Mouse (Mus musculus) liver, embryonic 13.5 days (tissue): Measurements from ENCODE around the gene Auts2. TPM values are rescaled to one million over a fixed set of nuclear protein-coding genes. Genes with fewer than 3 reads are reported as not detected.

Experiments used
- ATAC-seq: fragments of 200-750 bp; cut with Nextera tagmentation; 2 replicates; pipeline ENCODE4 v1.8.0; 2017; ENCODE audit warnings: low read depth, mild to moderate bottlenecking, moderate number of reproducible peaks, moderate library complexity
- DNase-seq: peaks from one replicate; pipeline ENCODE4 v3.0.0; 2022
- H3K27ac ChIP-seq: fragments of 300-500 bp; sonication (generic); 2 replicates; pipeline ENCODE4 v1.5.1; 2015; ENCODE audit warnings: moderate library complexity, mild to moderate bottlenecking, inconsistent platforms
- H3K27me3 ChIP-seq: fragments of 300-500 bp; sonication (generic); 2 replicates; pipeline ENCODE4 v1.6.1; 2015; ENCODE audit warnings: mild to moderate bottlenecking, inconsistent platforms
- H3K36me3 ChIP-seq: fragments of 300-500 bp; sonication (generic); 2 replicates; pipeline ENCODE4 v1.6.1; 2015; ENCODE audit warnings: mild to moderate bottlenecking, inconsistent platforms
- H3K4me1 ChIP-seq: fragments of 300-500 bp; sonication (generic); replicated peaks from 2 replicates; pipeline ENCODE4 v1.6.1; 2015; ENCODE audit warnings: inconsistent platforms
- H3K4me2 ChIP-seq: fragments of 300-500 bp; sonication (generic); 2 replicates; pipeline ENCODE4 v1.6.1; 2015; ENCODE audit warnings: inconsistent platforms, mild to moderate bottlenecking, moderate library complexity
- H3K4me3 ChIP-seq: fragments of 300-500 bp; sonication (generic); replicated peaks from 2 replicates; pipeline ENCODE4 v1.5.1; 2015; ENCODE audit warnings: mild to moderate bottlenecking, inconsistent platforms
- H3K9ac ChIP-seq: fragments of 300-500 bp; sonication (generic); 2 replicates; pipeline ENCODE4 v1.6.1; 2015; ENCODE audit warnings: mild to moderate bottlenecking, inconsistent platforms
- H3K9me3 ChIP-seq: fragments of 300-500 bp; sonication (generic); replicated peaks from 2 replicates; pipeline ENCODE4 v1.6.1; 2016; ENCODE audit warnings: inconsistent platforms
- WGBS: fragments of 180-500 bp; shearing (Covaris S2); methylation state at CpG from one replicate; pipeline ENCODE4 v1.1.7; 2015; ENCODE audit not compliant: insufficient replicate concordance; 5-methylcytosine and 5-hydroxymethylcytosine counted together
- polyA plus RNA-seq: library from polyadenylated mRNA; unstranded; fragments of >200 nt; fragmentation: Nextera tagmentation; extraction: Ambion mirVana; gene quantifications from 2 replicates; pipeline ENCODE4 v1.2.1, GENCODE M21; 2015

Auts2 gene
- polyA plus RNA-seq, 1 experiment from 2014 or later, result 1.5 TPM

- 36% methylated on average over 4 of the region's 4 CpGs for WGBS
- Histone ChIP-seq H3K4me2 (no peak overlapping the region), H3K36me3 (no peaks in the 10 kb centered on the region), H3K27me3 (no peaks in the 10 kb centered on the region), H3K9ac (no peak overlapping the region), H3K9me3 (no peaks in the 10 kb centered on the region), H3K4me3 (no peak overlapping the region), H3K27ac (no peak overlapping the region), H3K4me1 (peaks cover 9% of the 10 kb centered on the region)
- ATAC-seq (peak; percentile 47), DNase-seq (no peak)
Measured at GRCm38 (mm10) chr5:132302778-132303177, 240.4 kb downstream of the Auts2 start.

DNA sequence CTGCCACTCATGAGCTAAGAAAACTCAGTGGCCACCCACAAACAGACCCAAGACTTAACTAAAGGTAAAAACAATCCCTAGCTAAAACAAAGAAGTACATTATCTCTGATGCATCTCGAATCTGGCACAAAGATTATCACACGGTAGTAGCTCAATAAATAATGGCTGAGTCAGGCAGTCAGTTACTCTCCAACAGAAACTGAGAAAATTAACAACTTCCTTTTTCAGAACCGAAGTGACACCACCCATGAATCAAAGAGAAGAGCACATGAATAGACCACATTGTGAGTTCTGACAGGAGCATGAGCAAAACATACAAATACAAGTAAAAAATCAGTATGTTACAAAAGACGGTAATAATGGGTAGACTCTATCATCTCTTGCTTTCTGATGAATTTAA is 242.3 kb downstream of the Auts2 start:
- no peaks in the 10 kb centered on the region for H3K27me3 ChIP-seq
- no peak overlapping the region for H3K9ac ChIP-seq
- WGBS, result 26% methylated on average over 4 of the region's 4 CpGs
- H3K9me3 ChIP-seq, result no peaks in the 10 kb centered on the region
- H3K36me3 ChIP-seq, result no peaks in the 10 kb centered on the region
- ATAC-seq (no peak), DNase-seq (no peak)
- no peak overlapping the region for H3K27ac ChIP-seq
- no peak overlapping the region for H3K4me2 ChIP-seq
- H3K4me3 ChIP-seq, result no peak overlapping the region
- peaks cover 9% of the 10 kb centered on the region for H3K4me1 ChIP-seq

GRCm38 (mm10) chr5:132299716-132300115 is 243.4 kb downstream of the Auts2 start:
- ATAC-seq (no peak), DNase-seq (no peak)
- Histone ChIP-seq H3K36me3 (no peaks in the 10 kb centered on the region), H3K4me3 (no peak overlapping the region), H3K9me3 (no peaks in the 10 kb centered on the region), H3K4me2 (no peak overlapping the region), H3K27me3 (no peaks in the 10 kb centered on the region), H3K27ac (no peak overlapping the region), H3K4me1 (peaks cover 9% of the 10 kb centered on the region), H3K9ac (no peak overlapping the region)
- WGBS, result 50% methylated on average over 4 of the region's 4 CpGs

DNA sequence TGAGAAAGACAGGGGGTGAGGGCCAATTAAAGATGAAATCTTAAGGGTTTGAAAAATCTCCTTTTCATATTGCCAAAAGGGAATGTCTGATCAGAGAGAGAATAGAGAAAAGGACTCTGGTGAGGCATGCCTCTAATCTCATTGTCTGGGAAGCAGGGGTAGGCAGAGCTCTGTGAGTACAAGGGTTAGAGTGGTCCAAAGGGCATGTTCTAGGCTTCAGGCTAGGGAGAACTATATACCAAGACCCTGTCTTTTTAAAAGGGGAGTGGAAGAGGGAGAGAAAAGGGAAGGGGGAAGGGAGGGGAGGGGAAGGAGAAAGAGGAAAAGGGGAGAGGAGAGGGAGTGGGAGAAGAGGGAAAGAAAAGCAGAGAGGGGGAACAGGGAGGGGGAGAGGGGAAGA is 244.1 kb downstream of the Auts2 start:
- Histone ChIP-seq H3K9me3 (no peaks in the 10 kb centered on the region), H3K36me3 (no peaks in the 10 kb centered on the region), H3K4me1 (peaks cover 9% of the 10 kb centered on the region), H3K9ac (no peak overlapping the region), H3K27ac (no peak overlapping the region), H3K27me3 (no peaks in the 10 kb centered on the region), H3K4me2 (no peak overlapping the region), H3K4me3 (no peak overlapping the region)
- DNase-seq (no peak), ATAC-seq (no peak)

- no peak for DNase-seq
- Histone ChIP-seq H3K4me2 (no peak overlapping the region), H3K9ac (no peak overlapping the region), H3K9me3 (no peaks in the 10 kb centered on the region), H3K27me3 (no peaks in the 10 kb centered on the region), H3K27ac (no peak overlapping the region), H3K4me3 (no peak overlapping the region), H3K36me3 (no peaks in the 10 kb centered on the region), H3K4me1 (peaks cover 5% of the 10 kb centered on the region)
- ATAC-seq, result 0 out of 2 replicates have a peak, but pooled peaks have one; percentile 54
- WGBS, result 42% methylated on average over 7 of the region's 7 CpGs
Measured at GRCm38 (mm10) chr5:132297309-132297708, 245.8 kb downstream of the Auts2 start.

- Histone ChIP-seq H3K27me3 (no peaks in the 10 kb centered on the region), H3K4me2 (no peak overlapping the region), H3K9ac (no peak overlapping the region), H3K4me1 (peaks cover 3% of the 10 kb centered on the region), H3K4me3 (no peak overlapping the region), H3K36me3 (no peaks in the 10 kb centered on the region), H3K27ac (no peak overlapping the region), H3K9me3 (no peaks in the 10 kb centered on the region)
- DNase-seq (no peak), ATAC-seq (no peak)
- 46% methylated on average over 3 of the region's 3 CpGs for WGBS
Measured at GRCm38 (mm10) chr5:132294469-132294868, 248.7 kb downstream of the Auts2 start.

DNA sequence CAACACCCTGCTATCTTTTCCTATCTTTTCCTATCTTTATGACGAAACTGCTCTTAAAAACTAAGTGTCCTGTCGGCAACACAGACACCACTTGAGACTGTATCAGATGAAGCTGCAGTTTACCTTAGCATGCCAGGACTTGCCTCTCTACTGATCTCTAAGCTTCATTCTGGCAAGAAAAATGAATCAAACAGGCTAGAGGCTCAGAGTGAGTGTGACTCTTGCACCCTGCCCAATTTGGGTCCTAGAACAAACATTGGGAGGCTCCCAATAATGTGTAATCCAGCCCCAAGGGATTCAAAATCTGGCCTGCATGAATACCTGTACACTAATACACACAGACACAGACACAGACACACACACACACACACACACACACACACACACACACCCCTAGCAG is 250.2 kb downstream of the Auts2 start:
- H3K9me3 ChIP-seq, result no peaks in the 10 kb centered on the region
- H3K4me3 ChIP-seq, result no peak overlapping the region
- 49% methylated on average over 2 of the region's 2 CpGs for WGBS
- H3K9ac ChIP-seq, result no peak overlapping the region
- H3K36me3 ChIP-seq, result no peaks in the 10 kb centered on the region
- H3K4me2 ChIP-seq, result no peak overlapping the region
- no peaks in the 10 kb centered on the region; the same call in 1 of the 2 replicates for H3K4me1 ChIP-seq
- no peaks in the 10 kb centered on the region for H3K27me3 ChIP-seq
- no peak for ATAC-seq
- DNase-seq, result no peak
- H3K27ac ChIP-seq, result no peak overlapping the region

- Histone ChIP-seq H3K4me1 (no peaks in the 10 kb centered on the region), H3K36me3 (no peaks in the 10 kb centered on the region), H3K9me3 (no peaks in the 10 kb centered on the region), H3K4me2 (no peak overlapping the region), H3K4me3 (no peak overlapping the region), H3K27me3 (no peaks in the 10 kb centered on the region), H3K27ac (no peak overlapping the region), H3K9ac (no peak overlapping the region)
- DNase-seq (no peak), ATAC-seq (no peak)
- WGBS, result 69% methylated on average over 13 of the region's 13 CpGs
Measured at GRCm38 (mm10) chr5:132290606-132291535, 252.3 kb downstream of the Auts2 start.

GRCm38 (mm10) chr5:132283741-132284140 is 259.4 kb downstream of the Auts2 start:
- H3K36me3 ChIP-seq, result no peaks in the 10 kb centered on the region
- H3K4me3 ChIP-seq, result no peak overlapping the region
- no peaks in the 10 kb centered on the region for H3K27me3 ChIP-seq
- no peaks in the 10 kb centered on the region for H3K9me3 ChIP-seq
- H3K9ac ChIP-seq, result no peak overlapping the region
- DNase-seq (no peak), ATAC-seq (no peak)
- H3K4me1 ChIP-seq, result no peaks in the 10 kb centered on the region
- no peak overlapping the region for H3K4me2 ChIP-seq
- H3K27ac ChIP-seq, result no peak overlapping the region
- WGBS, result 56% methylated on average over 3 of the region's 3 CpGs

GRCm38 (mm10) chr5:132274098-132274898 is 268.8 kb downstream of the Auts2 start:
- no peak for DNase-seq
- Histone ChIP-seq H3K9ac (no peak overlapping the region), H3K27ac (no peak overlapping the region), H3K27me3 (no peaks in the 10 kb centered on the region), H3K9me3 (no peaks in the 10 kb centered on the region), H3K4me1 (peaks cover 7% of the 10 kb centered on the region), H3K36me3 (no peaks in the 10 kb centered on the region), H3K4me3 (no peak overlapping the region), H3K4me2 (no peak overlapping the region)
- ATAC-seq, result no peak
- 78% methylated on average over 15 of the region's 15 CpGs for WGBS

DNA sequence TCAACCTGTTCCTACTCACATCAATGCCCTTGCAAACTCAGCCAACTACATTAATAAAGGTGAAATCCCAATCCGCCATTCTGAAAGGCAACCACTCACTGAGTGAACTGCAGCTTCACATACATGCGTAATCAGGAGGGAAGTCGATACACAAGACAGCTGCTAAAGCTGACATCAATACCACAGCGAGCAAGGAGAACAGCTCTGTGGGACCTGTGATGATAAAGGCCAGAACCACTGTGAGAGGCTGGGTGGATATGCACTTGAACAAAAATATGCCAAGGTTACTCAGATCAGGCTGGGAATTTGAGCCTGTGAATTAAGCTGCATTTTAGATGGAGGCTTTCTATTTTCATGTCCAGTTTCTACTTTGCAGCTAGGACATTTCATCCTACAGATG is 271.0 kb downstream of the Auts2 start:
- no peak overlapping the region for H3K4me2 ChIP-seq
- H3K9me3 ChIP-seq, result no peaks in the 10 kb centered on the region
- H3K9ac ChIP-seq, result no peak overlapping the region
- no peak overlapping the region for H3K4me3 ChIP-seq
- no peaks in the 10 kb centered on the region for H3K27me3 ChIP-seq
- no peak for ATAC-seq
- H3K4me1 ChIP-seq, result peaks cover 7% of the 10 kb centered on the region
- no peak for DNase-seq
- 54% methylated on average over 4 of the region's 4 CpGs for WGBS
- no peak overlapping the region for H3K27ac ChIP-seq
- no peaks in the 10 kb centered on the region for H3K36me3 ChIP-seq
